Mouse (Mus musculus): ENCODE results near the gene Gmcl1. TPM values are rescaled to one million over a fixed set of nuclear protein-coding genes. Genes with fewer than 3 reads are reported as not detected.

The Gmcl1 gene
- polyA plus RNA-seq, 1 experiment from 2014 or later: 33.8 TPM

DNA sequence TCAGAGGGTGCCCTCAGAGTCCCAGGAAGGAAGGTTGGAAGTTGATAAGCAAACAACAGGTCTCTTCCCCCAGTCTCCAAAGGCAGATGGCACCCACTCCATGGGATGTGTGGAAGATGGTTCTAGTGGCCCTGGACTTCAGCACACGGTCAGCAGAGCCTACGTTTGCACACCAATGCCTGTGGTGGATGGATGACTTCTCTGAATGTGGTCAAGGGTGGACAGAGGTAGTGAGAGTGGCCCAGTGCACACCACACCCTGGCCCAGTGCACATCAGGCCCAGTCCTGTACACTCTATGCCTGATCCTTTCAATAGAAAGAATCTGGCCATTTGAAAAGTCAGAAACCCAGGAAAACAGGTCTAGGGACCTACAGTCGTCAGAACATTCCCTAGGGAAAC lies 74.7 kb downstream of the Gmcl1 start:
- H3K27ac ChIP-seq (ENCODE audit: low read depth, low read length): no peak overlapping the region
- H3K9ac ChIP-seq (ENCODE audit: low read length): no peak overlapping the region
- no peaks in the 10 kb centered on the region for H3K4me1 ChIP-seq (ENCODE audit: control insufficient read depth, insufficient read depth, low read length)
- ATAC-seq (no peak), DNase-seq (ENCODE audit: low spot score) (no peak)
- H3K4me2 ChIP-seq (ENCODE audit: low read length): no peak overlapping the region
- H3K36me3 ChIP-seq (ENCODE audit: control insufficient read depth, insufficient read depth, low read length): peaks cover 68% of the 10 kb centered on the region
- H3K4me3 ChIP-seq (ENCODE audit: low read depth, low read length): no peak overlapping the region
- 88% methylated on average over 3 of the region's 3 CpGs for WGBS
- no peaks in the 10 kb centered on the region for H3K9me3 ChIP-seq (replicated peaks; ENCODE audit: control insufficient read depth, low read length)
- H3K27me3 ChIP-seq (replicated peaks; ENCODE audit: control insufficient read depth, insufficient read depth, low read length): no peaks in the 10 kb centered on the region

DNA sequence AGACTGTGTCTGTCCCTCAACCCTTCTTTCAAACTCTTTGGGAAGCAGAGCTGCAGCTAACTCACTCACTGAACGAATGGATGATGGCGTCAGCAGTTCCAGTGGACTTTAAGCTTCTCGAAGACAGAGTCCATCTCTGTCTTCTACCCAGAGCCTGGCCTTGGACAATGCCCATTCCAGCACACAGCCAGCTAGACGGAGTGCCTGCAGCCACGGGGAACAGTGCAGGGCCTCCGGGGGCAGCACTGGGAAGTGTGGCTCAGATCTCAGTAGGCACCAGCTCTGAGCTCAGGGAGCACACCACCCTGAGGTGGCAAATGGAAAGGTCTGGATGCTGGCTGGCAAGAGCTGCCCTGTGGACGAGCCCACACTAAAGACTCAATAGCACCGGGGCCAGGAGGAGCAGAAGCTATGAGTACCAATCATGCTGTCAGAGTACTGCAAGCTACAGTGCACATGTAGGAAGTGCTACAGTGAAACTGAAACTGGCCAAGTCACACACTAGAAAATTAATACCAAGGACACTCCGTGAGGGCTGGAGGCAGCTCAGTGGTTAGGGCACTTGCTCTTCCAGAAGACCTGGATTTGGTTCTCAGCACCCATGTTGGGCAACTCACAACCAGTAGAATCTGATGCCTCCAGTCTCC lies 78.8 kb downstream of the Gmcl1 start:
- DNase-seq (ENCODE audit: low spot score) (no peak), ATAC-seq (no peak)
- no peak overlapping the region for H3K9ac ChIP-seq (ENCODE audit: low read length)
- H3K9me3 ChIP-seq (replicated peaks; ENCODE audit: control insufficient read depth, low read length): no peaks in the 10 kb centered on the region
- no peaks in the 10 kb centered on the region for H3K4me1 ChIP-seq (ENCODE audit: control insufficient read depth, insufficient read depth, low read length)
- H3K36me3 ChIP-seq (ENCODE audit: control insufficient read depth, insufficient read depth, low read length): peaks cover 71% of the 10 kb centered on the region
- H3K4me2 ChIP-seq (ENCODE audit: low read length): no peak overlapping the region
- no peak overlapping the region for H3K4me3 ChIP-seq (ENCODE audit: low read depth, low read length)
- no peak overlapping the region for H3K27ac ChIP-seq (ENCODE audit: low read depth, low read length)
- 73% methylated on average over 9 of the region's 9 CpGs for WGBS
- H3K27me3 ChIP-seq (replicated peaks; ENCODE audit: control insufficient read depth, insufficient read depth, low read length): no peaks in the 10 kb centered on the region

DNA sequence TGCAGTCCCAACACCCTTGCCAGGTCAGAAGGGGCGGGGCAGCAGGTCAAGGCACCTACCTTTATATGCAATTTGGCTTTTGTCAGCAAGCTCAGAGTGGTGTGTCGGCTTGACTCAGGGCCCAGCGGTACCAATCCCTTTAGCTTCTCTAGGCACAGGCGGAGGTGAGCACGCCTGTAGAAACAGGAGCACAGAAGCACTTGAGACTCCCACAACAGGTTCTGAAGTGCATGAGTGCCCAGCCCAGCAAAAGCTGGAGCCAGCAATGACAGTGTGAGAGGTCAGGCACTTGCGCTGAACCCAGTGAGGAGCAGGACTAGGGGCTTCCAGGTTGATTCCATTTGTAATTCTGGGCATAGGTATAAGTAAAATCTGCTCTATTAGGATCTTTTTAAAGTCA lies 80.2 kb downstream of the Gmcl1 start:
- H3K4me3 ChIP-seq (ENCODE audit: low read depth, low read length): no peak overlapping the region
- no peak for DNase-seq (ENCODE audit: low spot score)
- H3K9ac ChIP-seq (ENCODE audit: low read length): no peak overlapping the region
- H3K4me2 ChIP-seq (ENCODE audit: low read length): no peak overlapping the region
- no peaks in the 10 kb centered on the region for H3K27me3 ChIP-seq (replicated peaks; ENCODE audit: control insufficient read depth, insufficient read depth, low read length)
- no peak overlapping the region for H3K27ac ChIP-seq (ENCODE audit: low read depth, low read length)
- no peaks in the 10 kb centered on the region for H3K9me3 ChIP-seq (replicated peaks; ENCODE audit: control insufficient read depth, low read length)
- ATAC-seq: no peak
- H3K36me3 ChIP-seq (ENCODE audit: control insufficient read depth, insufficient read depth, low read length): peaks cover 72% of the 10 kb centered on the region
- no peaks in the 10 kb centered on the region for H3K4me1 ChIP-seq (ENCODE audit: control insufficient read depth, insufficient read depth, low read length)
- 89% methylated on average over 6 of the region's 6 CpGs for WGBS

DNA sequence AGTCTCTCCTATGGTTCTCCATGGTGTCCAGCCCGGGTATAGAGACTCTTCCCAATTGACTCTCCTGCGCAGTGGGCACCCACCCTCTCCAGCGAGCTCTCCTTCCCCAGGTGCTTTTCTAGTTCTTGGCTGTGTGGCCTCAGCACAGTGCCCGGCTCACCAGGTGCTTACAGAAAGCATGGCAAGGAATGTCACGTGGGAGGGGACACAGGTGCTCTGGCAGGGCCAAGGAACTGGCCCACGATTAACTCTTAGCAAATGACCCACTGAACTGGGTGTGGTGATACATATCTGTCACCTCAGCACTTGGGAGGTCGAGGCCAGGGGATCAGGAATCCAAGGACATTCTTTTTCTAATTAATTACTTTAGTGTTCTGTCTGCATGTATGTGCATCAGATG lies 87.0 kb downstream of the Gmcl1 start:
- Histone ChIP-seq H3K36me3 (ENCODE audit: control insufficient read depth, insufficient read depth, low read length) (peaks cover 31% of the 10 kb centered on the region), H3K4me1 (ENCODE audit: control insufficient read depth, insufficient read depth, low read length) (no peaks in the 10 kb centered on the region), H3K9me3 (replicated peaks; ENCODE audit: control insufficient read depth, low read length) (no peaks in the 10 kb centered on the region), H3K9ac (ENCODE audit: low read length) (no peak overlapping the region), H3K4me2 (ENCODE audit: low read length) (no peak overlapping the region), H3K4me3 (ENCODE audit: low read depth, low read length) (no peak overlapping the region), H3K27ac (ENCODE audit: low read depth, low read length) (no peak overlapping the region), H3K27me3 (replicated peaks; ENCODE audit: control insufficient read depth, insufficient read depth, low read length) (no peaks in the 10 kb centered on the region)
- DNase-seq (ENCODE audit: low spot score) (no peak), ATAC-seq (no peak)
- 80% methylated on average over 7 of the region's 7 CpGs for WGBS

DNA sequence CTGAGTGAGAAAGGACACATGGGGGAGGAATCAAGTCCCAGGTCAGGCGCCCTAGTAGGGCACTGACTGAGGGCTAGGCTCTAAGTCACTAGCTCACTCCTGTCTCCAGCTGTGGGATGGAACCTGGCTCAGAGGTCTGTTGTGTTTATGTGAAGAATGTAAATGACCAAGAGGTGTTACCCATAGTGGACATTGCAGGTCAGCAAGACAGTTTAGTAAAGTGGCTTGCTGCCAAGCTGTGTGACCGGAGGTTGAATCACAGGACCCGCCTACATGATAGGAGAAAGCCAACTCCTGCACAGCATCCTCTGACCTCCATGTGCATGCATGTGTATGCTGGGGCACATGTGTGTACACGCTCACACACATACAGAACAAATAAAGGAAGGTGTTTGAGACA lies 87.6 kb downstream of the Gmcl1 start:
- Histone ChIP-seq H3K4me1 (ENCODE audit: control insufficient read depth, insufficient read depth, low read length) (no peaks in the 10 kb centered on the region), H3K27ac (ENCODE audit: low read depth, low read length) (no peak overlapping the region), H3K9ac (ENCODE audit: low read length) (no peak overlapping the region), H3K4me3 (ENCODE audit: low read depth, low read length) (no peak overlapping the region), H3K27me3 (replicated peaks; ENCODE audit: control insufficient read depth, insufficient read depth, low read length) (no peaks in the 10 kb centered on the region), H3K36me3 (ENCODE audit: control insufficient read depth, insufficient read depth, low read length) (peaks cover 25% of the 10 kb centered on the region), H3K9me3 (replicated peaks; ENCODE audit: control insufficient read depth, low read length) (no peaks in the 10 kb centered on the region), H3K4me2 (ENCODE audit: low read length) (no peak overlapping the region)
- ATAC-seq (no peak), DNase-seq (ENCODE audit: low spot score) (no peak)
- WGBS: 82% methylated on average over 4 of the region's 4 CpGs

DNA sequence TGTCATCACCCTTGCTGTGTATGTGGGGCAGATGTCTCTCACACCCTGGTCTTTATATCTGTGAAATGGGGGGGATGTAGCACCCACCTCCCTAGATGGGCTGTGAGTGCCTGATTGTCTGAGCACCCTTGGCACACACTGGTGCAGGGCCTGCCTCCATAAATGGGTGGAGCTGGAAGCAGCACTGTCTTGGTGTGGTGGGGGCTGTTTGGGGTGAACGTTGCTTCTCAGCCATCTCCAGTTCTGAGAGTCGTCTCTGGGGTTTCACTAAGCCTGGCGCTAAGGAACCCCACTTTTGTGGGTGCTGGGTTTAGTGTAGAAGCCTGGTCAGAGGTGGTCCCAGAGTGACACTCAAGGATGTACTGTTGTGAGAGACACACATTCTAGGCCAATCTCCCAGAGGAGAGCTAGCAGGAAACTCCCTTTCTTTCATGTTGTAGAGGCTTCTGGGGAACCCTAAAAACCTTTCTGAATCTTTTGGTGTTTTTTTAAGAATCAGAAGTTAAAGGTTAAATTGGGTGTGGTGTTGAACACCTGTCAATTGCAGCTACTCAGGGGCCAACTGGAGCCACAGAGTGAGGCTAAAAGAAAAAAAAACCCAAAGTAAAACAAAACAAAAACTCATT lies 88.3 kb downstream of the Gmcl1 start:
- Histone ChIP-seq H3K27me3 (replicated peaks; ENCODE audit: control insufficient read depth, insufficient read depth, low read length) (no peaks in the 10 kb centered on the region), H3K4me3 (ENCODE audit: low read depth, low read length) (no peak overlapping the region), H3K27ac (ENCODE audit: low read depth, low read length) (no peak overlapping the region), H3K9ac (ENCODE audit: low read length) (no peak overlapping the region), H3K4me1 (ENCODE audit: control insufficient read depth, insufficient read depth, low read length) (no peaks in the 10 kb centered on the region), H3K4me2 (ENCODE audit: low read length) (no peak overlapping the region), H3K9me3 (replicated peaks; ENCODE audit: control insufficient read depth, low read length) (no peaks in the 10 kb centered on the region), H3K36me3 (ENCODE audit: control insufficient read depth, insufficient read depth, low read length) (peaks cover 19% of the 10 kb centered on the region)
- WGBS: 84% methylated on average over 3 of the region's 3 CpGs
- no peak for DNase-seq (ENCODE audit: low spot score)
- ATAC-seq: no peak

Other genes starting within 250 kb of the Gmcl1 start
- gene Pcbp1, start 207.1 kb downstream of the Gmcl1 start, polyA plus RNA-seq (2014; fragmentation: Nextera tagmentation; extraction: Ambion mirVana): 176 and 206 TPM in 2 replicates
- 0.59 and 1.0 TPM in 2 replicates for gene Asprv1, start 105.2 kb downstream of the Gmcl1 start, polyA plus RNA-seq (2014; fragmentation: Nextera tagmentation; extraction: Ambion mirVana)
- 15.3 and 16.4 TPM in 2 replicates for gene Mxd1, start 64.2 kb downstream of the Gmcl1 start, polyA plus RNA-seq (2014; fragmentation: Nextera tagmentation; extraction: Ambion mirVana)
- 109 and 119 TPM in 2 replicates for gene Snrnp27, start 48.9 kb downstream of the Gmcl1 start, polyA plus RNA-seq (2014; fragmentation: Nextera tagmentation; extraction: Ambion mirVana)
- 6.5 and 7.2 TPM in 2 replicates for gene Anxa4, start 60.2 kb upstream of the Gmcl1 start, polyA plus RNA-seq (2014; fragmentation: Nextera tagmentation; extraction: Ambion mirVana)
- 23.5 and 30.9 TPM in 2 replicates for gene Aak1, start 116.1 kb upstream of the Gmcl1 start, polyA plus RNA-seq (2014; fragmentation: Nextera tagmentation; extraction: Ambion mirVana)

Measured in forebrain, embryonic 14.5 days (tissue).